Mouse (Mus musculus): ENCODE measurements around the gene Usp6nl. TPM values are rescaled to one million over a fixed set of nuclear protein-coding genes. Genes with fewer than 3 reads are reported as not detected.

Gene Usp6nl
- polyA plus RNA-seq, 1 experiment from 2014 or later: 9.9 TPM

DNA sequence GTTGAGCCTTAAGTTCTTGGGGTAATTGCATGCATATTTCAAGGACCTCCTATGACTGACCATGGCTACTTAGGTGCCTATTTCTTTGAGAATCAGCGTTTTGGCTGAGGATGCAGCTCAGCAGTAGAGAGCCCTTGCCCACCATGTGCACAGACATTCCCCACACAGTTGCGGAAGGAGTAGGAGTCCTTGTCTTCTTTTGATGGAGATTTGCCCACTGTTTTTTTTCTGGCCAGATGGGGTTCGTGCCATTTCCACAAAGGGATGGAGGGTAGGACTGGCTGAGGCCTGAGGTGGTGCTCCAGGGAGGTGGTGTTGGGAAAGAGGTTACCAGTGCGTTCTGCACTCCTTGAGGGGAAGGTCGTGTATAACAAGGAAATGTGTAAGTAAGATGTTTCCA is 91.9 kb downstream of the Usp6nl start:
- H3K4me2 ChIP-seq (replicated peaks): no peak overlapping the region
- no peaks in the 10 kb centered on the region for H3K27me3 ChIP-seq (ENCODE audit: control insufficient read depth, insufficient read depth, low read length)
- no peak overlapping the region for H3K27ac ChIP-seq
- H3K4me1 ChIP-seq (replicated peaks; ENCODE audit: control insufficient read depth, insufficient read depth, low read length): 0 out of 2 replicates have a peak, but pooled peaks cover 2% of the 10 kb centered on the region
- H3K4me3 ChIP-seq (replicated peaks; ENCODE audit: low read length): no peak overlapping the region
- WGBS: 88% methylated on average over 5 of the region's 5 CpGs
- no peak overlapping the region for H3K9ac ChIP-seq
- DNase-seq (ENCODE audit: low spot score) (no peak), ATAC-seq (ENCODE audit: low FRiP score) (no peak)
- 0 out of 2 replicates have a peak, but pooled peaks cover 13% of the 10 kb centered on the region for H3K36me3 ChIP-seq (replicated peaks; ENCODE audit: control insufficient read depth, insufficient read depth)
- H3K9me3 ChIP-seq (ENCODE audit: control insufficient read depth, low read length): no peaks in the 10 kb centered on the region

DNA sequence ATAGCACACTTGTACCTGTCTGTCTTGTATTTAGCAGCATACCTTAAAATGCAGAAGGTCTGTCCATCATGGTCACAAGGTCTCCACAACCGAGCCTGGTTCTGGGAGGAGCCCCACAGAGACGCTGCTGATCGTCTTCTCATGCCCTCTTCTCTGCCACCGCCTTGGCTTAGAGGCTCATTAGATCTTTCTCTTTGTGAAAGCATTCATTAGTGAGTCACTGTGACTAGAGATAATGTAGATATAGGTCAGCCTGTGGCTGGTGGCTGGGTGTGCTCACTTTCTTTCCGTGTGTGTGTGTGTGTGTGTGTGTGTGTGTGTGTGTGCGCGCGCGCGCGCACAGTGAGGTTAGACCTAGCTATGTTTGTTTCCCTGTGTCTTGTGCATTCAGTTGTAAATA is 94.7 kb downstream of the Usp6nl start:
- ATAC-seq (ENCODE audit: low FRiP score): no peak
- Histone ChIP-seq H3K27me3 (ENCODE audit: control insufficient read depth, insufficient read depth, low read length) (no peaks in the 10 kb centered on the region), H3K36me3 (replicated peaks; ENCODE audit: control insufficient read depth, insufficient read depth) (peaks cover 9% of the 10 kb centered on the region), H3K4me1 (replicated peaks; ENCODE audit: control insufficient read depth, insufficient read depth, low read length) (no peaks in the 10 kb centered on the region), H3K4me2 (replicated peaks) (no peak overlapping the region), H3K4me3 (replicated peaks; ENCODE audit: low read length) (no peak overlapping the region), H3K9me3 (ENCODE audit: control insufficient read depth, low read length) (no peaks in the 10 kb centered on the region), H3K9ac (no peak overlapping the region), H3K27ac (no peak overlapping the region)
- 90% methylated on average over 11 of the region's 11 CpGs for WGBS
- DNase-seq (ENCODE audit: low spot score): no peak

- Histone ChIP-seq H3K27me3 (ENCODE audit: control insufficient read depth, insufficient read depth, low read length) (no peaks in the 10 kb centered on the region), H3K9ac (no peak overlapping the region), H3K9me3 (ENCODE audit: control insufficient read depth, low read length) (no peaks in the 10 kb centered on the region), H3K4me3 (replicated peaks; ENCODE audit: low read length) (no peak overlapping the region), H3K27ac (no peak overlapping the region), H3K36me3 (replicated peaks; ENCODE audit: control insufficient read depth, insufficient read depth) (peaks cover 44% of the 10 kb centered on the region), H3K4me2 (replicated peaks) (no peak overlapping the region), H3K4me1 (replicated peaks; ENCODE audit: control insufficient read depth, insufficient read depth, low read length) (no peaks in the 10 kb centered on the region)
- WGBS: 88% methylated on average over 24 of the region's 24 CpGs
- no peak for DNase-seq (ENCODE audit: low spot score)
- no peak for ATAC-seq (ENCODE audit: low FRiP score)
These were observed 101.4 kb downstream of the Usp6nl start for GRCm38 (mm10) chr2:6423661-6424550.

DNA sequence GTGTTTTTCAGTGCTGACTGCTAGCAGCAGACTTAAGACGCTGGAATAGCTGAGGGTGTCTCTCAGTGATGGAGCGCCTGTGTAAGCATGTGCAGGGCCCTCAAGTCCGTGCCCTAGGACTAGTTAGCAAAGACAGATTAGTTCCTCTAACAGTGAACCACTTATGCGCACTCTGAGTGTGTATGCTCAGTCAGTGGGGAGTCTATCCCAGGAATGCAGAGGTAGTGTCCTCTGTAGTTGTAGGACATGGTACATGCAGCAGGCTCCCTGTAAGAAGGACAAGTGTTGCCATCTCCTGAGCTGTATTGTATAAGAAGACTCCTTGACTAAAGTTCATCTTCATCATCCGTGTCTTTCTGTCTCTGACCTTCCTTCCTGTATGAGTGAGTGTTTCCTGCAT is 102.4 kb downstream of the Usp6nl start:
- DNase-seq (ENCODE audit: low spot score) (no peak), ATAC-seq (ENCODE audit: low FRiP score) (no peak)
- no peaks in the 10 kb centered on the region for H3K9me3 ChIP-seq (ENCODE audit: control insufficient read depth, low read length)
- H3K27me3 ChIP-seq (ENCODE audit: control insufficient read depth, insufficient read depth, low read length): no peaks in the 10 kb centered on the region
- no peak overlapping the region for H3K4me3 ChIP-seq (replicated peaks; ENCODE audit: low read length)
- 87% methylated on average over 5 of the region's 5 CpGs for WGBS
- peaks cover 43% of the 10 kb centered on the region for H3K36me3 ChIP-seq (replicated peaks; ENCODE audit: control insufficient read depth, insufficient read depth)
- no peak overlapping the region for H3K4me2 ChIP-seq (replicated peaks)
- no peak overlapping the region for H3K27ac ChIP-seq
- no peak overlapping the region for H3K9ac ChIP-seq
- no peaks in the 10 kb centered on the region for H3K4me1 ChIP-seq (replicated peaks; ENCODE audit: control insufficient read depth, insufficient read depth, low read length)

- H3K36me3 ChIP-seq (replicated peaks; ENCODE audit: control insufficient read depth, insufficient read depth): peaks cover 30% of the 10 kb centered on the region
- H3K9me3 ChIP-seq (ENCODE audit: control insufficient read depth, low read length): no peaks in the 10 kb centered on the region
- ATAC-seq (ENCODE audit: low FRiP score): peak; percentile 84; the same call in 1 of the 2 replicates
- H3K4me1 ChIP-seq (replicated peaks; ENCODE audit: control insufficient read depth, insufficient read depth, low read length): no peaks in the 10 kb centered on the region
- H3K27ac ChIP-seq: no peak overlapping the region
- no peaks in the 10 kb centered on the region for H3K27me3 ChIP-seq (ENCODE audit: control insufficient read depth, insufficient read depth, low read length)
- H3K4me3 ChIP-seq (replicated peaks; ENCODE audit: low read length): no peak overlapping the region
- DNase-seq (ENCODE audit: low spot score): peak; percentile 74
- no peak overlapping the region for H3K9ac ChIP-seq
- 86% methylated on average over 16 of the region's 16 CpGs for WGBS
- no peak overlapping the region for H3K4me2 ChIP-seq (replicated peaks)
These were observed 113.9 kb downstream of the Usp6nl start for GRCm38 (mm10) chr2:6436085-6436950.

GRCm38 (mm10) chr2:6441688-6442087 is 119.2 kb downstream of the Usp6nl start:
- Histone ChIP-seq H3K36me3 (replicated peaks; ENCODE audit: control insufficient read depth, insufficient read depth) (peaks cover 22% of the 10 kb centered on the region), H3K9me3 (ENCODE audit: control insufficient read depth, low read length) (no peaks in the 10 kb centered on the region), H3K4me3 (replicated peaks; ENCODE audit: low read length) (no peak overlapping the region), H3K9ac (no peak overlapping the region), H3K27me3 (ENCODE audit: control insufficient read depth, insufficient read depth, low read length) (no peaks in the 10 kb centered on the region), H3K4me1 (replicated peaks; ENCODE audit: control insufficient read depth, insufficient read depth, low read length) (no peaks in the 10 kb centered on the region), H3K4me2 (replicated peaks) (no peak overlapping the region), H3K27ac (no peak overlapping the region)
- no peak for DNase-seq (ENCODE audit: low spot score)
- no peak for ATAC-seq (ENCODE audit: low FRiP score)
- WGBS: 82% methylated on average over 9 of the region's 9 CpGs

DNA sequence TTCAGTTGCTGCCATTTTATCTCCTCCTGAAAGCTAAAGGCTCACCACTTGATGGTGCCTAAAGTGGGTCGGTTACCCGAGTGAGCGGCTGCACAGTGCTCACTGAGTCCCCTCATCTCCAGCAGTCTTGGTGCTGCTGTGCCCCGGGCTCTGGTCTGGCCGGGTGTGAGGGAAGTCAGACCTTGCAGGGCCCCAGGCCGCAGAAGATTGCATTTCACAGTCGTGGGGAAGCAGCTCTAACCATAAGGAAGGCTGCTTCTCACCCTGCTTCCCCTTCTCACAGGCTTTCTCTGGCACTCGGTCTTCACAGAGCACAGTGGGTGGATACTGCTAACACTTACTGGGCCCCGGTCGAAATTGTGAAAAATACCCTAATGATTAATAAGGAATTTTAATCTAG is 119.8 kb downstream of the Usp6nl start:
- no peaks in the 10 kb centered on the region for H3K4me1 ChIP-seq (replicated peaks; ENCODE audit: control insufficient read depth, insufficient read depth, low read length)
- no peaks in the 10 kb centered on the region for H3K27me3 ChIP-seq (ENCODE audit: control insufficient read depth, insufficient read depth, low read length)
- no peaks in the 10 kb centered on the region for H3K9me3 ChIP-seq (ENCODE audit: control insufficient read depth, low read length)
- WGBS: 87% methylated on average over 10 of the region's 10 CpGs
- DNase-seq (ENCODE audit: low spot score) (no peak), ATAC-seq (ENCODE audit: low FRiP score) (no peak)
- H3K4me3 ChIP-seq (replicated peaks; ENCODE audit: low read length): no peak overlapping the region
- H3K9ac ChIP-seq: no peak overlapping the region
- H3K27ac ChIP-seq: no peak overlapping the region
- H3K36me3 ChIP-seq (replicated peaks; ENCODE audit: control insufficient read depth, insufficient read depth): peaks cover 22% of the 10 kb centered on the region
- H3K4me2 ChIP-seq (replicated peaks): no peak overlapping the region

- no peak overlapping the region for H3K4me3 ChIP-seq (replicated peaks; ENCODE audit: low read length)
- 97% methylated on average over 4 of the region's 4 CpGs for WGBS
- no peak overlapping the region for H3K27ac ChIP-seq
- ATAC-seq (ENCODE audit: low FRiP score) (no peak), DNase-seq (ENCODE audit: low spot score) (no peak)
- H3K9me3 ChIP-seq (ENCODE audit: control insufficient read depth, low read length): no peaks in the 10 kb centered on the region
- H3K4me2 ChIP-seq (replicated peaks): no peak overlapping the region
- no peaks in the 10 kb centered on the region for H3K4me1 ChIP-seq (replicated peaks; ENCODE audit: control insufficient read depth, insufficient read depth, low read length)
- H3K27me3 ChIP-seq (ENCODE audit: control insufficient read depth, insufficient read depth, low read length): no peaks in the 10 kb centered on the region
- no peak overlapping the region for H3K9ac ChIP-seq
- H3K36me3 ChIP-seq (replicated peaks; ENCODE audit: control insufficient read depth, insufficient read depth): peaks cover 22% of the 10 kb centered on the region
These were observed 121.5 kb downstream of the Usp6nl start for GRCm38 (mm10) chr2:6444015-6444414.

DNA sequence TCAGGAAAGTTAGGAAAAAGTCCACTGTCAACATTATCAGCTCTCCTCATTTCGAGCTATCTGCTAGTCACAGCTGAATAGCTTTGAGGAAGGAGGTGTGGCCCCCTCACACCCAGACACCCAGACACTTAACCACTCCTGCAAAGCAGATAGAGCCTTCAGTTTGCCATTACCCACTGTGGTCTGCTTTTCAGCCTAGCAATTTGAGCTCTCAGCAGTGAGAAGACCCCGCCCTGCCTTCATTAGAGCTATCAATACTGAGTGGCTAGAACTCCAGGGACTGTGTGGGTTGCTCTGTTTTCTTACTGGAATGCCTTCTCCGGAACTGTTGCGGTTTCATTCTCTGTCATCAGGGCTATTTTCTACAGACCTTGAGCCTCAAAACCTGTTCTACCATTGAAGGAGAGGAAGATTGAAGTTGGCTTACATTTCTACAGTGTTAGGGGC is 122.3 kb downstream of the Usp6nl start:
- Histone ChIP-seq H3K36me3 (replicated peaks; ENCODE audit: control insufficient read depth, insufficient read depth) (peaks cover 22% of the 10 kb centered on the region), H3K4me3 (replicated peaks; ENCODE audit: low read length) (no peak overlapping the region), H3K4me1 (replicated peaks; ENCODE audit: control insufficient read depth, insufficient read depth, low read length) (no peaks in the 10 kb centered on the region), H3K9ac (no peak overlapping the region), H3K9me3 (ENCODE audit: control insufficient read depth, low read length) (no peaks in the 10 kb centered on the region), H3K27me3 (ENCODE audit: control insufficient read depth, insufficient read depth, low read length) (no peaks in the 10 kb centered on the region), H3K4me2 (replicated peaks) (no peak overlapping the region), H3K27ac (no peak overlapping the region)
- ATAC-seq (ENCODE audit: low FRiP score) (no peak), DNase-seq (ENCODE audit: low spot score) (no peak)
- 96% methylated on average over 4 of the region's 4 CpGs for WGBS

Data from hindbrain, embryonic 14.5 days (tissue).